Mouse (Mus musculus) embryonic facial prominence, embryonic 12.5 days (tissue): ENCODE measurements around the gene Ngrn. TPM values are rescaled to one million over a fixed set of nuclear protein-coding genes. Genes with fewer than 3 reads are reported as not detected.

Experiments
- ATAC-seq: fragments of 200-750 bp; cut with Nextera tagmentation; 2 replicates; pipeline ENCODE4 v1.8.0; 2017; ENCODE audit not compliant: insufficient number of reproducible peaks, insufficient read depth, low FRiP score, low TSS enrichment
- H3K27ac ChIP-seq: fragments of 300-500 bp; sonication (generic); 2 replicates; pipeline ENCODE4 v1.5.1; 2016; ENCODE audit warnings: mild to moderate bottlenecking
- H3K27me3 ChIP-seq: fragments of 300-500 bp; sonication (generic); 2 replicates; pipeline ENCODE4 v1.6.1; 2016; ENCODE audit warnings: mild to moderate bottlenecking, moderate library complexity
- H3K36me3 ChIP-seq: fragments of 300-500 bp; sonication (generic); 2 replicates; pipeline ENCODE4 v1.6.1; 2016; ENCODE audit warnings: mild to moderate bottlenecking
- H3K4me1 ChIP-seq: fragments of 300-500 bp; sonication (generic); 2 replicates; pipeline ENCODE4 v1.6.1; 2016
- H3K4me2 ChIP-seq: fragments of 300-500 bp; sonication (generic); replicated peaks from 2 replicates; pipeline ENCODE4 v1.6.1; 2016; ENCODE audit warnings: mild to moderate bottlenecking, moderate library complexity
- H3K4me3 ChIP-seq: fragments of 300-500 bp; sonication (generic); 2 replicates; pipeline ENCODE4 v1.5.1; 2016; ENCODE audit warnings: mild to moderate bottlenecking
- H3K9ac ChIP-seq: fragments of 300-500 bp; sonication (generic); 2 replicates; pipeline ENCODE4 v1.6.1; 2016; ENCODE audit warnings: mild to moderate bottlenecking, moderate library complexity
- H3K9me3 ChIP-seq: fragments of 300-500 bp; sonication (generic); 2 replicates; pipeline ENCODE4 v1.6.1; 2016; ENCODE audit warnings: mild to moderate bottlenecking, moderate library complexity
- WGBS: fragments of 180-500 bp; shearing (Covaris S2); methylation state at CpG from one replicate; pipeline ENCODE4 v1.1.7; 2016; 5-methylcytosine and 5-hydroxymethylcytosine counted together
- polyA plus RNA-seq: library from polyadenylated mRNA; unstranded; fragments of >200 nt; fragmentation: Nextera tagmentation; extraction: Ambion mirVana; gene quantifications from 2 replicates; pipeline ENCODE4 v1.2.1, GENCODE M21; 2016

Ngrn gene
- polyA plus RNA-seq, 1 experiment from 2014 or later, result 56.2 TPM

DNA sequence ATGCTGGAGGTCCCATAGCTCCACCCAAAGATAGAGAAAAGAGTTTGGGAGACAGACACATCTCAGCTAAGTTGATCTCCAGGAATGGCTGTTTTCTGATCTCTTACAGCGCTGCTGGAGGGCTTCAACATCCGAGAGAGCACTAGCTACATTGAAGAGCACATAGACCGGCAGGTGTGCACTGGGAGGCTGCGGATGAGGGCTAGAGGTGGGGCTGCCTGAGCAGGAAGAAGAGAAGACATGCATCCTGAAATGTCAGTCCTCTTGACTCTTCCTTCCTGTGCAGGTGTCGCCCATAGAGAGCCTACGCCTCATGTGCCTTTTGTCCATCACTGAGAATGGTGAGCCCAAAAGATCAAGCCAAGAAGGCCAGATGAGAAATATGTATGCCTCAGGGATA lies 24.7 kb downstream of the Ngrn start:
- peaks cover 67% of the 10 kb centered on the region for H3K36me3 ChIP-seq
- H3K4me1 ChIP-seq, result no peaks in the 10 kb centered on the region
- 93% methylated on average over 6 of the region's 6 CpGs for WGBS
- H3K27me3 ChIP-seq, result no peaks in the 10 kb centered on the region
- no peak overlapping the region for H3K27ac ChIP-seq
- H3K4me2 ChIP-seq, result no peak overlapping the region
- no peak overlapping the region for H3K4me3 ChIP-seq
- no peaks in the 10 kb centered on the region for H3K9me3 ChIP-seq
- ATAC-seq, result no peak
- no peak overlapping the region for H3K9ac ChIP-seq

- Histone ChIP-seq H3K4me1 (no peaks in the 10 kb centered on the region), H3K9me3 (no peaks in the 10 kb centered on the region), H3K9ac (no peak overlapping the region), H3K36me3 (peaks cover 67% of the 10 kb centered on the region), H3K4me2 (no peak overlapping the region), H3K27ac (no peak overlapping the region), H3K27me3 (no peaks in the 10 kb centered on the region), H3K4me3 (no peak overlapping the region)
- ATAC-seq, result 0 out of 2 replicates have a peak, but pooled peaks have one; percentile 22
- 68% methylated on average over 10 of the region's 10 CpGs for WGBS
These were observed 26.7 kb downstream of the Ngrn start for GRCm38 (mm10) chr7:80287736-80288135.

GRCm38 (mm10) chr7:80294062-80294763 lies 33.2 kb downstream of the Ngrn start, which contains the start of gene Prc1:
Gene Prc1, plus strand, starts transcription at chr7:80294450.
- H3K36me3 ChIP-seq, result peaks cover 8% of the 10 kb centered on the region; the same call in 1 of the 2 replicates

DNA sequence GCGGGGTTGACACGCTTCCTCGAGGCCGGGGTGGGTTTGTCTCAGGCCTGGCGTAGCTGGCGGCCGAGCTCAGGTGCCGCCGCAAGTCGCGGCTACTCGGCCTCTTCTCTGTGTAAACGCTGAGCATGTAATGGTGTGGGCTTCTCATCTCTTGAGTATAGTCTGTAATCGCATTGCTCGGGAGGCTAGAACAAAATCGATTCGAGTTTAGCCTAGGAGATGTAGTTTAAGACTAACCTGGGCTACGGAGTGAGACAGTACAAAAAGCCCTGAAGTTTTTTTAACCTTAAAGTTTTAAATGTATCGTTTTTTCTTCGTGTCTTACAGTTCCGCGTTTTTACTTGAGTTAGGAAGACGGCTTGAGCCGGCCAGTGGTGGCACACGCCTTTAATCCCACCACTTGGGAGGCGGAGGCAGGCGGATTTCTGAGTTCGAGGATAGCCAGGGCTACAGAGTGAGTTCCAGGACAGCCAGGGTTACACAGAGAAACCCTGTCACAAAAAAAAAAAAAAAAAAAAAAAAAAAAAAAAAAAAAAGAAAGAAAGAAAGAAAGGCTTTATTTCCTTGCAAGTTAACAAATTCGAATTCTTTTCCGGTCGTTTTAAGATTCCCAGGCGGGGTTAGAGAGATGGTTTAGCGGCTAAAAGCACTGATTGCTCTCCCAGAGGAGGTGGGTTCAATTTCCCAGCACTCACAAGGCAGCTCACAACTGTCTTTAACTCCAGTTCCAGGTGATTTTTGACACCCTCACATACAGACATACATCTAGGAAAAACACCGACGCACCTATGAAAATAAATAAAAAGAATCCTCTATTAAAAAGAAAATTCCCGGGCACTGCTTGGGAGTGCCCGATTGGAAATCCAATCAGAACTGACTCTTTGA lies 34.0 kb downstream of the Ngrn start:
- H3K4me2 ChIP-seq, result peak overlapping the region; percentile 69
- H3K36me3 ChIP-seq, result peaks cover 9% of the 10 kb centered on the region
- WGBS, result 9% methylated on average over 37 of the region's 37 CpGs
- no peaks in the 10 kb centered on the region for H3K27me3 ChIP-seq
- H3K9ac ChIP-seq, result peak overlapping the region; percentile 79
- no peaks in the 10 kb centered on the region for H3K9me3 ChIP-seq
- H3K27ac ChIP-seq, result peak overlapping the region; percentile 90
- peaks cover 9% of the 10 kb centered on the region for H3K4me1 ChIP-seq
- peak overlapping the region; percentile 84 for H3K4me3 ChIP-seq
- ATAC-seq, result no peak; the same call in 1 of the 2 replicates

More at GRCm38 (mm10) chr7:80294062-80294763, 33.2 kb downstream of the Ngrn start, which contains the start of gene Prc1:
- H3K4me3 ChIP-seq, result peak within 1 kb of the TSS; percentile 84
- WGBS, result under 1% methylated on average over 52 of the region's 52 CpGs
- H3K9ac ChIP-seq, result peak within 1 kb of the TSS; percentile 79
- ATAC-seq, result peak; percentile 98
- H3K4me2 ChIP-seq, result peak within 1 kb of the TSS; percentile 69
- no peaks in the 10 kb centered on the region for H3K9me3 ChIP-seq
- H3K27ac ChIP-seq, result peak within 1 kb of the TSS; percentile 90
- peaks cover 9% of the 10 kb centered on the region for H3K4me1 ChIP-seq
- no peaks in the 10 kb centered on the region for H3K27me3 ChIP-seq

GRCm38 (mm10) chr7:80296462-80296861 lies 35.4 kb downstream of the Ngrn start:
- no peaks in the 10 kb centered on the region for H3K9me3 ChIP-seq
- WGBS, result 93% methylated on average over 6 of the region's 6 CpGs
- ATAC-seq, result no peak
- H3K27ac ChIP-seq, result no peak overlapping the region
- peaks cover 9% of the 10 kb centered on the region for H3K4me1 ChIP-seq
- no peak overlapping the region for H3K4me3 ChIP-seq
- no peaks in the 10 kb centered on the region for H3K27me3 ChIP-seq
- H3K36me3 ChIP-seq, result peaks cover 18% of the 10 kb centered on the region
- no peak overlapping the region for H3K9ac ChIP-seq
- H3K4me2 ChIP-seq, result peak overlapping the region; percentile 69

DNA sequence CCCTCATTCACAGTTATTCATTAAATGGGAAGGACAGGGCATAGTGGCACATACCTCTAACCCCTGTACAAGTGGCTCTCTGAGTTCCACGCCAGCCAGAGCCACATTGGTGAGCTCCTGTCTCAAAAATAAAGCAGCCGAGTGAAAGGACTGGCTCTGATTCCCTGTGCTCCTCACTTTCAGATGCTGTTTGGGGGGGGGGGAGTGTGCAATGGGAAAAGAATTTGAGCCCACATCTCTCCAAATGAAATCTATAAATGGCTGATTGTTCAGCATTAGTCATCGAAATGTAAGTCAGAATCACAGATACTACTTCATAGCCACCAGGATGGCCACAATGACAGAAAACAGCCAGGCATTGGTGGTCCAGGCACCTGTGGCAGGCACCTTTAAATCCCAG lies 36.0 kb downstream of the Ngrn start:
- ATAC-seq, result no peak
- H3K4me3 ChIP-seq, result no peak overlapping the region
- no peak overlapping the region for H3K9ac ChIP-seq
- no peaks in the 10 kb centered on the region for H3K9me3 ChIP-seq
- no peak overlapping the region for H3K4me2 ChIP-seq
- peaks cover 9% of the 10 kb centered on the region for H3K4me1 ChIP-seq
- H3K27me3 ChIP-seq, result no peaks in the 10 kb centered on the region
- 81% methylated on average over 3 of the region's 3 CpGs for WGBS
- peaks cover 24% of the 10 kb centered on the region for H3K36me3 ChIP-seq
- H3K27ac ChIP-seq, result no peak overlapping the region

- no peak overlapping the region for H3K4me3 ChIP-seq
- H3K36me3 ChIP-seq, result peaks cover 35% of the 10 kb centered on the region
- 92% methylated on average over 4 of the region's 4 CpGs for whole genome bisulfite sequencing
- H3K27me3 ChIP-seq, result no peaks in the 10 kb centered on the region
- no peak overlapping the region for H3K4me2 ChIP-seq
- H3K4me1 ChIP-seq, result peaks cover 9% of the 10 kb centered on the region
- H3K27ac ChIP-seq, result no peak overlapping the region
- H3K9ac ChIP-seq, result no peak overlapping the region
- H3K9me3 ChIP-seq, result no peaks in the 10 kb centered on the region
- no peak for ATAC-seq
These were observed 37.7 kb downstream of the Ngrn start for GRCm38 (mm10) chr7:80298754-80299153.

- Histone ChIP-seq H3K4me2 (no peak overlapping the region), H3K9ac (no peak overlapping the region), H3K27me3 (no peaks in the 10 kb centered on the region), H3K27ac (no peak overlapping the region), H3K36me3 (peaks cover 43% of the 10 kb centered on the region), H3K4me1 (peaks cover 9% of the 10 kb centered on the region), H3K4me3 (no peak overlapping the region), H3K9me3 (no peaks in the 10 kb centered on the region)
- WGBS, result 87% methylated on average over 3 of the region's 3 CpGs
- ATAC-seq, result no peak
These were observed 38.6 kb downstream of the Ngrn start for GRCm38 (mm10) chr7:80299568-80299967.

DNA sequence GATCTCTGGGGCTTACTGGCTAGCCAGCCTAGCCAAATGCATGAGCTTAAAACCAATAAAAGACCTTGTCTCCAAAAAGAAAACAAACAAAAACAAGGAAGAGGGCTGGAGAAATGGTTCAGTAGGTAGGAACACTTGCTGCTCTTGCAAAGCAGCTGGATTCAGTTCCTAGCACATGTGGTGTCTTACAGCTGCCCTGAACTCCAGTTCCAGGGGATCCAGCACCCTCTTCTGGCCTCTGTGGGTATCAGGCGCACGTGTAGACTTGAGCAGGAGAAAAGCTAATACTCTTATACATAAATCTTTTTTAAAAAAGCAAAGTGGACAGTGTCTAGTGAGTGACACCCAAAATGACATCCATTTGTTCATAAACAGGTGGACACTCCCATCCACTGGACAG lies 40.5 kb downstream of the Ngrn start:
- no peak overlapping the region for H3K4me3 ChIP-seq
- H3K9me3 ChIP-seq, result no peaks in the 10 kb centered on the region
- peaks cover 62% of the 10 kb centered on the region for H3K36me3 ChIP-seq
- H3K27ac ChIP-seq, result no peak overlapping the region
- no peak overlapping the region for H3K4me2 ChIP-seq
- H3K9ac ChIP-seq, result no peak overlapping the region
- H3K27me3 ChIP-seq, result no peaks in the 10 kb centered on the region
- no peak for ATAC-seq
- H3K4me1 ChIP-seq, result no peaks in the 10 kb centered on the region; the same call in 1 of the 2 replicates
- 78% methylated on average over 2 of the region's 2 CpGs for WGBS

- Histone ChIP-seq H3K4me3 (no peak overlapping the region), H3K27ac (no peak overlapping the region), H3K9me3 (no peaks in the 10 kb centered on the region), H3K9ac (no peak overlapping the region), H3K4me2 (no peak overlapping the region), H3K36me3 (peaks cover 89% of the 10 kb centered on the region), H3K4me1 (no peaks in the 10 kb centered on the region), H3K27me3 (no peaks in the 10 kb centered on the region)
- 85% methylated on average over 3 of the region's 3 CpGs for WGBS
- no peak for ATAC-seq
These were observed 46.8 kb downstream of the Ngrn start for GRCm38 (mm10) chr7:80307766-80308165.

- Histone ChIP-seq H3K4me3 (no peak overlapping the region), H3K27ac (no peak overlapping the region), H3K27me3 (no peaks in the 10 kb centered on the region), H3K36me3 (peaks cover 89% of the 10 kb centered on the region), H3K4me2 (no peak overlapping the region), H3K9me3 (no peaks in the 10 kb centered on the region), H3K9ac (no peak overlapping the region), H3K4me1 (no peaks in the 10 kb centered on the region)
- ATAC-seq, result no peak
- 87% methylated on average over 7 of the region's 7 CpGs for WGBS
These were observed 49.8 kb downstream of the Ngrn start for GRCm38 (mm10) chr7:80310771-80311170.
